Mouse (Mus musculus): Measurements from ENCODE around the gene Tmem63c. TPM values are rescaled to one million over a fixed set of nuclear protein-coding genes. Genes with fewer than 3 reads are reported as not detected.

The Tmem63c gene
- polyA plus RNA-seq, 1 experiment from 2014 or later, result 0.13 TPM

DNA sequence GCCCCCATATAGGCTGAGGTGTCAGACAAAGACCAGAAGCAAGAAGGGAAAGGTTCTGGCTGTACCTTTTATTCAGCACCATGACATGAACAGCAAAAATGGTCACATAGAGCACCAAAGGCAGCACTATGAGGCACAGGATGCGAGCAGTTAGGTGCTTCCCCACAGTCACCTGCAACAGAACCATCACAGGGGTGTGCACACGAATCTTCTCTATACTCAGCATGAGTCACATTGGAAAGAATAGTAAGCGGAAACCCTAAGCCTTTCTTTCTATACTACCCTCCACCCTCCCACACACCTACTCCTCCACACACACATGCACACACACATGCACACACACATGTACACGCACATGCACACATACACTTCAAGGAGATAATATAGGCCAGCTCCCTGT lies 109.1 kb downstream of the Tmem63c start:
- no peak for ATAC-seq (ENCODE audit: low read depth)
- Histone ChIP-seq H3K27me3 (ENCODE audit: control insufficient read depth, insufficient read depth, low read depth, low read length) (no peaks in the 10 kb centered on the region), H3K9ac (ENCODE audit: low read length) (no peak overlapping the region), H3K4me1 (replicated peaks; ENCODE audit: control insufficient read depth, insufficient read depth, low read length) (0 out of 2 replicates have a peak, but pooled peaks cover 2% of the 10 kb centered on the region), H3K27ac (ENCODE audit: low read length) (no peak overlapping the region), H3K9me3 (ENCODE audit: control insufficient read depth, low read length) (no peaks in the 10 kb centered on the region), H3K36me3 (ENCODE audit: control insufficient read depth, insufficient read depth, low read length) (peaks cover 7% of the 10 kb centered on the region), H3K4me2 (ENCODE audit: low read depth, low read length) (no peak overlapping the region), H3K4me3 (ENCODE audit: low read length) (no peak overlapping the region)
- WGBS, result 95% methylated on average over 4 of the region's 4 CpGs

DNA sequence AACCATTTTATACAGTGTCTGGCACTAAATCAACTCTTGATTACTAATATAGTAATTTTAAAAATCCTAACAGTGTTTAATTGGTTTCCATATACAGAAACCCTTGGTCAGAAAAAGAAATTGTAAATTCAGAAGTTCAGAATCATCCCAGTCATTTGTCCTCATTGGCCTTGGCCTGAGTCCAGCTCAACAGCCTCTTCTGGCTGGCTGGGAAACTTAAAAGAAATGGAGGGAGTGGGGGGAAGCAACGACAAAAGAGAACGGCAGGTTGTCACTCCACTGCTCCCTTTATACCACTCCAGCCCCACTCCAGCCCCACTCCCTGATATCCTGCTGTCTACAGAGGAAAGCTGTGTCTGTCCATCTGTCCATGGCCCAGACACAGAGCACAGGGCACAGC lies 110.0 kb downstream of the Tmem63c start:
- Histone ChIP-seq H3K9me3 (ENCODE audit: control insufficient read depth, low read length) (no peaks in the 10 kb centered on the region), H3K36me3 (ENCODE audit: control insufficient read depth, insufficient read depth, low read length) (peaks cover 9% of the 10 kb centered on the region), H3K27me3 (ENCODE audit: control insufficient read depth, insufficient read depth, low read depth, low read length) (no peaks in the 10 kb centered on the region), H3K4me1 (replicated peaks; ENCODE audit: control insufficient read depth, insufficient read depth, low read length) (0 out of 2 replicates have a peak, but pooled peaks cover 2% of the 10 kb centered on the region), H3K9ac (ENCODE audit: low read length) (no peak overlapping the region), H3K27ac (ENCODE audit: low read length) (no peak overlapping the region), H3K4me3 (ENCODE audit: low read length) (no peak overlapping the region), H3K4me2 (ENCODE audit: low read depth, low read length) (no peak overlapping the region)
- WGBS, result 44% methylated on average over 2 of the region's 2 CpGs
- ATAC-seq (ENCODE audit: low read depth), result no peak

DNA sequence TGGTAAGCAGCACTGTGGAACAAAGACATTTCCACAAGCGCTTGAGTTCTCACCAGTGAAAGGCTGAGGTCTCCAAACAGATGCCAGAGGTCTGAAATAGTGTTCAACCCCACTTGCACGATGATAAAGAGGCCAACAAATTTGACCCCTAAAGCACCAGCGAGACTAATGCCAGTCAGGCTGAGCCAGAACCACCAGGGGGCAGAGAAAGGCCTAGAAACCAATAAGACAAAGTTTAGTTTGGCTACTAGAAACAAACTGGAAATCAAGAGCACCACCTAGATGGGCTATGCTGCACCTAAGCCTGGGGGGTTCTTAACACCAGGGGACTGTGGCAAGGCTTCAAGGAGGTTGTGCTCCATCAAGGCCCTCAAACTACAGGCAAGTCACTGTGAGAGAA lies 110.5 kb downstream of the Tmem63c start:
- H3K9me3 ChIP-seq (ENCODE audit: control insufficient read depth, low read length), result no peaks in the 10 kb centered on the region
- ATAC-seq (ENCODE audit: low read depth), result no peak
- no peak overlapping the region for H3K4me3 ChIP-seq (ENCODE audit: low read length)
- H3K27me3 ChIP-seq (ENCODE audit: control insufficient read depth, insufficient read depth, low read depth, low read length), result no peaks in the 10 kb centered on the region
- no peak overlapping the region for H3K27ac ChIP-seq (ENCODE audit: low read length)
- 56% methylated on average over 3 of the region's 3 CpGs for WGBS
- peaks cover 9% of the 10 kb centered on the region for H3K36me3 ChIP-seq (ENCODE audit: control insufficient read depth, insufficient read depth, low read length)
- H3K4me2 ChIP-seq (ENCODE audit: low read depth, low read length), result no peak overlapping the region
- H3K4me1 ChIP-seq (replicated peaks; ENCODE audit: control insufficient read depth, insufficient read depth, low read length), result 0 out of 2 replicates have a peak, but pooled peaks cover 2% of the 10 kb centered on the region
- no peak overlapping the region for H3K9ac ChIP-seq (ENCODE audit: low read length)

DNA sequence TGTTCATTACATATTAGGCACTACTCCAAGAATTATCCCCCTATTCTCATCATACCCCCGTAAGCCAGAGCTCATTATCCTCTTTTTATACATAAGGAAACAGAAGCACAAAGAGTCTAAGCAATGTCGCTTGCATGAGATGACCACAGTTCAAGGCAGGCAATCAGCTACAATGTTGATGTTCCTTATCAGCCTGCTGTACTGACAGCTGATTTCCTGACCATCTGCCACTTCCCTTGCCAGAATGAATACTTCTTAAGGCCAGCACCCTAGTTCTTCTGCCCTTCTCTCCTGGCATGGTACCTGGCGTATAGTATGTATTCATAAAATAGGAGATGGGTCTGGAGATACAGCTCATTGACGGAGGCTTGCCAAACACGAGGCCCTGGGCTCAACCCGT lies 111.1 kb downstream of the Tmem63c start:
- H3K4me1 ChIP-seq (replicated peaks; ENCODE audit: control insufficient read depth, insufficient read depth, low read length), result 0 out of 2 replicates have a peak, but pooled peaks cover 2% of the 10 kb centered on the region
- no peaks in the 10 kb centered on the region for H3K27me3 ChIP-seq (ENCODE audit: control insufficient read depth, insufficient read depth, low read depth, low read length)
- H3K9ac ChIP-seq (ENCODE audit: low read length), result no peak overlapping the region
- peaks cover 9% of the 10 kb centered on the region for H3K36me3 ChIP-seq (ENCODE audit: control insufficient read depth, insufficient read depth, low read length)
- H3K4me3 ChIP-seq (ENCODE audit: low read length), result no peak overlapping the region
- no peak for ATAC-seq (ENCODE audit: low read depth)
- no peak overlapping the region for H3K27ac ChIP-seq (ENCODE audit: low read length)
- no peaks in the 10 kb centered on the region for H3K9me3 ChIP-seq (ENCODE audit: control insufficient read depth, low read length)
- WGBS, result 77% methylated on average over 6 of the region's 6 CpGs
- no peak overlapping the region for H3K4me2 ChIP-seq (ENCODE audit: low read depth, low read length)

DNA sequence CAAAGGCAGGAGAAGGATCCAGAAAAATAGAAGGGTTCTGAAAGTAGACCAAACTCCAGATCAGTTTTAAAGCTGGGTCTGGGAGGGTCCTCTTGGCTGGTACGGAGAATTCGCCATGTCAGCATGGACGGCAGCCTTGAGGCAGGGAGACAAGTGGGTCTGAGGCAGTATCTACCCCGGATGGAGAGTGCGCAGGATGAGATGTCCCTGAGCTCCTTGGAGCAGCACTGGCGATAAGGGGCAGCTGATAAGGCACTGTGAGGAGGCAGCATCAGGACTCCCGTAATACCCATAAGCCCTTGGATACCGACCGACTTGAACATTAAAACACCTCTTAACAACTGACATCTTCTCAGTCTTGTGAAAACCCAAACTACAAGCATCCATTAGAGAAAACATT lies 111.6 kb downstream of the Tmem63c start:
- Histone ChIP-seq H3K27me3 (ENCODE audit: control insufficient read depth, insufficient read depth, low read depth, low read length) (no peaks in the 10 kb centered on the region), H3K9me3 (ENCODE audit: control insufficient read depth, low read length) (no peaks in the 10 kb centered on the region), H3K4me1 (replicated peaks; ENCODE audit: control insufficient read depth, insufficient read depth, low read length) (0 out of 2 replicates have a peak, but pooled peaks cover 2% of the 10 kb centered on the region), H3K4me3 (ENCODE audit: low read length) (no peak overlapping the region), H3K4me2 (ENCODE audit: low read depth, low read length) (no peak overlapping the region), H3K36me3 (ENCODE audit: control insufficient read depth, insufficient read depth, low read length) (peaks cover 9% of the 10 kb centered on the region), H3K9ac (ENCODE audit: low read length) (no peak overlapping the region), H3K27ac (ENCODE audit: low read length) (no peak overlapping the region)
- ATAC-seq (ENCODE audit: low read depth), result no peak
- 84% methylated on average over 9 of the region's 9 CpGs for WGBS

DNA sequence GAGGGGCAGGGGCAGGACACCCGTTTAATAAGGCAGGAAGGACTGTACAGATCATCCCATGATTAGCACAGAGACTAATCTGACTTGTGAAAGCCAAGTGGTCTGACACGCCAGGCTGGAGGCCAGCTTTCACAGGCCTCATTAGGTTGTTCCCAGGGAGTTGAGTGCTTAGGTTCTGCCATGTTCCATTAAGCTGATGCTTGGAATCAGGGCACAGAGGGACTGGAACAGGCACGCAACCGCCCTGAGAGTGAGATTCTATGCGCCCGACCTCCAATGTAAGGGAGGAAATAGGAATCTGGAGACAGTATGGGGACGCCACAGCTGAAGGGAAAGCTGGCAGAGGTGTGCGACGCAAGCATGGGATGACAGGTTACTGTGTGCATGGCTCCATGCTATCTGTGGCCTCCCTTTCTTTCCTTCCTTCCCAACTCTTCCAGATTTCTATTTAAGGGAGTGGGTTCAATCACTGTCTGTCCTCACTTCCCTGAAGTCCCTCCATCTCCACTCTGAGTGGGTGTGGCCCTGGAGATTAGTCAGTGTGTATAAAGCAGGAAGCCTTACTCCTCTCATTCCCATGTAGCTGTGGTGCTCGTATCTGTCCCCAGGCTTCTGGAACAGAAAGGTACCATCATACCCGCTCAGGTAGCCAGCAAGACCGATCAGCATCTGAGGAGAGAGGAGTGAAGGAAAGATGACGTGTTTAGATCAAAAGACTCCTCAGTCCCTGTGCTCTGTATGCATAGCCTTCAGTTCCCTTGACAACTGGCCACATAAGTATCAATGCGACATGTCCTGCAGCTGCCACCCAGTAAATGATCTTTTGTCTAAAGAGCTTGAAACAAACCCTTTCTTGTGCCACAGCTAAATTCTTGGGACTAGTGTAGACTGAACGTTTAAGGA lies 116.5 kb downstream of the Tmem63c start:
- Histone ChIP-seq H3K4me3 (ENCODE audit: low read length) (no peak overlapping the region), H3K36me3 (ENCODE audit: control insufficient read depth, insufficient read depth, low read length) (peaks cover 5% of the 10 kb centered on the region; the same call in 1 of the 2 replicates), H3K4me1 (replicated peaks; ENCODE audit: control insufficient read depth, insufficient read depth, low read length) (peaks cover 4% of the 10 kb centered on the region; the same call in 1 of the 2 replicates), H3K9ac (ENCODE audit: low read length) (no peak overlapping the region), H3K27me3 (ENCODE audit: control insufficient read depth, insufficient read depth, low read depth, low read length) (no peaks in the 10 kb centered on the region), H3K4me2 (ENCODE audit: low read depth, low read length) (no peak overlapping the region), H3K27ac (ENCODE audit: low read length) (no peak overlapping the region), H3K9me3 (ENCODE audit: control insufficient read depth, low read length) (no peaks in the 10 kb centered on the region)
- 78% methylated on average over 15 of the region's 15 CpGs for WGBS
- ATAC-seq (ENCODE audit: low read depth), result no peak

DNA sequence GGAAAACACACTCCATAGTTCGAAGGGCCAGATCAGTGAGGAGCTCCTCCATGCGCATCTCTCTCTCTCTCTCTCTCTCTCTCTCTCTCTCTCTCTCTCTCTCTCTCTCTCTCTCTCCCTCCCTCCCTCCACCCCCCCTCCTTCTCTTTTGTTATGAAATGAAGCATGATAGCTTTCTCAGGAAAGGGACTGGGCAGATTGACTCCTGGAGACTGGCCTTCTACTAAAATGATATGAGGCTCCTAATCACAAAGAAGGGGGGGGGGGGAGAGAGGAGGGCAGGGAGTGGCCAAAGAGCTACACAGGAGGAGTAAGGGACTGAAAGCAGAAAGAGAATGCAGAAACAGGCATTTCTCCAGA lies 117.2 kb downstream of the Tmem63c start:
- 77% methylated on average over 2 of the region's 2 CpGs for WGBS
- ATAC-seq (ENCODE audit: low read depth), result no peak

DNA sequence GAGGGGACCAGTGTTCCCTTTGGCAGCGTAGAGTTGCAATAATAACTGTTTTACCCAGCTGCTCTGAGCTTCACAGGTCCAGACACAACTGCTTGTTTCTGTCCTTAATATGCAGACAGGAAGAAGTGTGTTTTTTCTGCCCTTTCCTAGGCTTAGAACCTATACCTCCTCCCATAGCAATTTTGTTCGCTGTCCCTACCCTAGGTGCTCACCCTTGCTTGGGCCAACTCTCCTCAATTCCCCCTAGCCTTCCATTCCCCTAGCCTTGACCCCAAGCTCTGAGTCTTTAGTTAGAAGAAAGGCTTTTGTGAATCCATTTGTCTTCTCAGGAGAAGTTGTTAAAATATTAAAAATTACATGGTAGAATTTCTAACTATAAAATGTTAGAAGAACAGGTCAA lies 117.6 kb downstream of the Tmem63c start:
- WGBS, result 71% methylated on average over 2 of the region's 2 CpGs
- peaks cover 5% of the 10 kb centered on the region; the same call in 1 of the 2 replicates for H3K36me3 ChIP-seq (ENCODE audit: control insufficient read depth, insufficient read depth, low read length)
- no peaks in the 10 kb centered on the region for H3K9me3 ChIP-seq (ENCODE audit: control insufficient read depth, low read length)
- no peaks in the 10 kb centered on the region for H3K27me3 ChIP-seq (ENCODE audit: control insufficient read depth, insufficient read depth, low read depth, low read length)
- no peak for ATAC-seq (ENCODE audit: low read depth)
- H3K4me1 ChIP-seq (replicated peaks; ENCODE audit: control insufficient read depth, insufficient read depth, low read length), result peaks cover 4% of the 10 kb centered on the region; the same call in 1 of the 2 replicates
- H3K4me3 ChIP-seq (ENCODE audit: low read length), result no peak overlapping the region
- no peak overlapping the region for H3K9ac ChIP-seq (ENCODE audit: low read length)
- H3K27ac ChIP-seq (ENCODE audit: low read length), result no peak overlapping the region
- no peak overlapping the region for H3K4me2 ChIP-seq (ENCODE audit: low read depth, low read length)

More for the DNA sequence above, 117.2 kb downstream of the Tmem63c start:
- Histone ChIP-seq H3K36me3 (ENCODE audit: control insufficient read depth, insufficient read depth, low read length) (peaks cover 5% of the 10 kb centered on the region; the same call in 1 of the 2 replicates), H3K9ac (ENCODE audit: low read length) (no peak overlapping the region), H3K27me3 (ENCODE audit: control insufficient read depth, insufficient read depth, low read depth, low read length) (no peaks in the 10 kb centered on the region), H3K4me2 (ENCODE audit: low read depth, low read length) (no peak overlapping the region), H3K27ac (ENCODE audit: low read length) (no peak overlapping the region), H3K4me1 (replicated peaks; ENCODE audit: control insufficient read depth, insufficient read depth, low read length) (peaks cover 4% of the 10 kb centered on the region; the same call in 1 of the 2 replicates), H3K9me3 (ENCODE audit: control insufficient read depth, low read length) (no peaks in the 10 kb centered on the region), H3K4me3 (ENCODE audit: low read length) (no peak overlapping the region)

Data from lung, embryonic 16.5 days (tissue).